Mouse (Mus musculus) spleen, postnatal 4 days (tissue): ENCODE results near the gene Rab20.
A peak's percentile ranks its signal among the peaks of the same experiment; 100 is the strongest.
"Not testable (repeated sequence)": the region's sequence is repeated elsewhere in the genome, so short reads cannot be mapped to it uniquely, and the experiment has no call there.

Experiments used
- DNase-seq, 2 experiments: peaks; one replicate each; pipeline ENCODE4 v3.0.0; 2022; ENCODE audit warnings: low spot score in 2 of 2

The Rab20 gene

GRCm38 (mm10) chr8:11481876-11482275, 3.4 kb upstream of the Rab20 start:
- DNase-seq: no peak

GRCm38 (mm10) chr8:11479591-11479990, 1.1 kb upstream of the Rab20 start:
- no peak for DNase-seq

- DNase-seq: no peak
Observed at GRCm38 (mm10) chr8:11478807-11479527, 457 bp upstream of the Rab20 start.

- no peak for DNase-seq
Observed at GRCm38 (mm10) chr8:11477178-11477553, 1.3 kb downstream of the Rab20 start.

GRCm38 (mm10) chr8:11476338-11477177, 2.0 kb downstream of the Rab20 start:
- DNase-seq: no peak

GRCm38 (mm10) chr8:11475876-11476275, 2.6 kb downstream of the Rab20 start:
- no peak for DNase-seq

GRCm38 (mm10) chr8:11475397-11475796, 3.1 kb downstream of the Rab20 start:
- DNase-seq: no peak

GRCm38 (mm10) chr8:11473072-11473471, 5.4 kb downstream of the Rab20 start:
- no peak for DNase-seq

GRCm38 (mm10) chr8:11471309-11471708, 7.2 kb downstream of the Rab20 start:
- no peak for DNase-seq

- DNase-seq: no peak
Observed at GRCm38 (mm10) chr8:11470694-11471093, 7.8 kb downstream of the Rab20 start.

GRCm38 (mm10) chr8:11469095-11469494, 9.4 kb downstream of the Rab20 start:
- no peak for DNase-seq

GRCm38 (mm10) chr8:11466528-11466927, 12.0 kb downstream of the Rab20 start:
- not testable (repeated sequence) for DNase-seq

- DNase-seq: no peak
Observed at GRCm38 (mm10) chr8:11465619-11466018, 12.9 kb downstream of the Rab20 start.

- no peak for DNase-seq
Observed at GRCm38 (mm10) chr8:11464707-11464964, 13.9 kb downstream of the Rab20 start.

GRCm38 (mm10) chr8:11463889-11464706, 14.4 kb downstream of the Rab20 start:
- no peak for DNase-seq

- no peak for DNase-seq
Observed at GRCm38 (mm10) chr8:11463541-11463888, 15.0 kb downstream of the Rab20 start.

GRCm38 (mm10) chr8:11462641-11463040, 15.9 kb downstream of the Rab20 start:
- no peak for DNase-seq

- no peak for DNase-seq
Observed at GRCm38 (mm10) chr8:11461847-11462246, 16.7 kb downstream of the Rab20 start.

GRCm38 (mm10) chr8:11460934-11461333, 17.6 kb downstream of the Rab20 start:
- DNase-seq: peak in 1 of 2 experiments; percentile 48

GRCm38 (mm10) chr8:11459016-11459415, 19.5 kb downstream of the Rab20 start:
- no peak for DNase-seq

- DNase-seq: no peak
Observed at GRCm38 (mm10) chr8:11457981-11458836, 20.3 kb downstream of the Rab20 start.

- no peak for DNase-seq
Observed at GRCm38 (mm10) chr8:11457278-11457677, 21.2 kb downstream of the Rab20 start.
